Mouse (Mus musculus): ENCODE measurements around the gene Mrgprb1.
"Not testable (repeated sequence)": the region's sequence is repeated elsewhere in the genome, so short reads cannot be mapped to it uniquely, and the experiment has no call there.

Gene Mrgprb1

DNA sequence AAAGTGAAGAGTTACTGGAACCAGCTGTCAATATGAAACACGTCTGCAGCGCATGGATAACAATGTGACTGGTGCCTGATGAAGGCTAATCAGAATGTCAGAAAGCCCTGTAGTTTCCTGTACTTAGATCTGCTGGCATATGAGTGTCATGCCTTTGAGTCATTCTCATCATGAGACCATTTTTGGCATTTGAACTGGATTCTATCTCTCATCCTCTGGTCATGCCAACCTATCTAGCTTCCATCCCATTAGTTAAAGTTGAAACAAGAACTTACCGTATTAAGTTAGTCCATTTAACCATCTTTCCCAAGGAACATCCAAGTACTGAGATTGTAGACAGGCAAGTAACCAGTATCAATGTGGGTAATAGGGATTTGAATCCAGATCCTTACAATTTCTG is at the start of gene Mrgprb1:
Gene Mrgprb1 (minus strand): TSS at position 101 of the 400 bp plus-strand sequence.
- no peak for DNase-seq (ENCODE audit: low spot score in 2 of 2)

- no peak for DNase-seq (ENCODE audit: low spot score in 2 of 2)
These were observed 43.1 kb upstream of the Mrgprb1 start, which contains the start of gene Mrgprx2 for GRCm38 (mm10) chr7:48499221-48499620. Mrgprx2 (minus strand) TSS chr7:48499321.

DNA sequence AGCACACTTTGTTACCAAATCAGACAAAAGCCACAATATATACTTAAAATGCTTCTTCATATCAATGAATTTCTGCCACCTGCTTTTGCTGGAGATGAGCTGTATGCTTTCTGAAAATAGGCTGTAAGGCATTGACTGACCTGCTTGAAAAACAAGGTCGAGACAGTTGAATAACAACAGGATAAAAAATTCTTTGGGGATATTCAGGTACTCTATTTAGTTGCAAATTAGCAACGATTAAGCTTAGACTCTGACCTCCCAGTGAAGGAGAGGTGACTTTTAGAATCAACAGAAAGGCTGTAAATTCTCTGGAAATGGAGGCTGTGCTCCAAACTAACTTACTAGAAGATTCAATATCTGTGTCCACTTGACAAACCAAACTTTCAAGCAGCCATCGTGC is 19.6 kb downstream of the Mrgprb1 start:
- no peak for DNase-seq (ENCODE audit: low spot score in 2 of 2)

DNA sequence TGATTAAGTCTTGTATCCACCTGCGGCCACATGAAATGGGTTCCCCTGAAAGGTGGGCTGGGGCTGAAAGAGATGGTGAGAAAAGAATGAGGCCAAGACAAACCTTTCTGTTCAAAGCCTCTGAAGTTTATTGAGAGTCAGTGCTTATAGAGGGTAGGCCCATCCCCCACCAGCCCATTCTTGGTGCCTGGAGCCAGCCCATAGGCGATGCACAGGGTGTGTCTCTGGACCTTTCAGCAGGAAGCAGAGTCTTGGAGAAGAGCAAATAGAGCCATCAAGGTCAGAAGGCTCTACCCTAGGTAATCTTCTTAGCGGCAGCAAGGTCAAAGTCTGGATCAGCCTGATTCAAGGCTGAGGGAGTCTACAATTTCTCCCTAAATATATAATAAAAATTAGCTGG is 20.2 kb downstream of the Mrgprb1 start:
- not testable (repeated sequence) for DNase-seq (ENCODE audit: low spot score in 2 of 2)

All from frontal cortex, postnatal 25 days (tissue).